Mouse (Mus musculus): Measurements from ENCODE around the gene Rbak.
A peak's percentile ranks its signal among the peaks of the same experiment; 100 is the strongest.
"Not testable (repeated sequence)": the region's sequence is repeated elsewhere in the genome, so short reads cannot be mapped to it uniquely, and the experiment has no call there.

Rbak gene

GRCm38 (mm10) chr5:143180255-143181076 is at the start of gene Rbak, which contains the start of gene Spdye4b:
Gene Rbak (minus strand): TSS chr5:143180775.
Gene Spdye4b (plus strand): TSS chr5:143181017.
- DNase-seq (ENCODE audit: low spot score in 2 of 2): peak; percentile 84 to 91

DNA sequence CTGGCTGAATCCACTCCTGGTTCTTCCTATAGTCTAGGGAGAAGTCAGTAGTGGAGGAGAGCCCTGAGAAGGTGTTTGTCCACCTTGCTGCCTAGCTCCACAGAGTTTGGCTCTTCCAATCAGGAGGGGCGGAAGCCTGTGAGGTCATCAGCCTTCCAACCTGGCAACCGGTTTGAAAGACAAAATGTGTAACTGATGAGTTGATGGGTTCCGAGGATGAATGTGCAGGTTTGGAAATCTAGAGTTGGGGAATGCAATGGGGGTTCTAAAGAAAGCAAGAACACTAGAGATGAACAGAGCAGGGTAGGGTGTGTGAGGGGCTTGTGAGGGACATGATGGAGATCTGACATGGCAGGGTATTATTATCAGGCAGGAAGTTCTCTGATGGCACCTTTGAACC is 46.2 kb upstream of the Rbak start, which contains the start of gene Spdye4a:
Spdye4a (minus strand) TSS at position 101 of the 400 bp plus-strand sequence.
- no peak for DNase-seq (ENCODE audit: low spot score in 2 of 2)

DNA sequence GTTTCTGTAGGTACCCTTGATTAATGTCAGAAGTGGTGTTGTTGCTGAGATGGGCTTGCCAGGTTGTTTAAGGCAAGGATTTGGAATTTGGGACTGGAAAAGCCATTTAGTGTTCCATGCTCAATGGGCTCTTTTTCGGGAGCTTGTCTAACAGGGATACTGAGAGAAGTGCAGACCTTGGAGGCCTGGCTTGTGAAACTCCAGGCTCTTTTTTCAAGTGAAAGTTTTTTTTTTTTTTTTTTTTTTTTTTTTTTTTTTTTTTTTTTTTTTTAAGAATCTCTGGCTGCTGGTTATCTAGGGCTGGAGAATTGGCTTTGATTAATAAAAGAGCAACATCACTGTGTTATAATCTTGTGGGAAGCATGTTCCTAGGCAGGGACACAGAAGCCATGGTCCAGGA is 41.7 kb upstream of the Rbak start:
- DNase-seq (ENCODE audit: low spot score in 2 of 2): no peak

GRCm38 (mm10) chr5:143220996-143221395 is 40.4 kb upstream of the Rbak start:
- no peak for DNase-seq (ENCODE audit: low spot score in 2 of 2)

DNA sequence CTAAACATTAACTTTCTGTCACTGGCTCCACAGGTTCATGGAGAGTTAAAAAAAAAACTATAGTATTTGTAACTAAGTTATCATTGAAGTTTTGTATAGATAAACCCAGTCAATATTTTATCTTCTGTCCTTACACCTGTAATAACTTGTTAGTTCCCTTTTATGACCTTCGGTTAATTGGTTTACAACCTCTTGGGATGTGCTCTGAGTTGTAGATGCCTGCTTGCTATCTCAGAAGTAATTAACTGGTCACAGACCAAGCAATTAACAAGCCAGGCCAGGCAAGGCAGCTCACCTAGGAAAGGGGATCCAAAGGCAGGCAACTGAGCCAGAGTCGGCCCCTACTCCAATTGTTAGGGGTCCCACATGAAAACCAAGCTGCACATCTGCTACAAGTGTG is 33.3 kb upstream of the Rbak start:
- DNase-seq (ENCODE audit: low spot score in 2 of 2): no peak

GRCm38 (mm10) chr5:143205015-143205414 is 24.4 kb upstream of the Rbak start:
- no peak for DNase-seq (ENCODE audit: low spot score in 2 of 2)

GRCm38 (mm10) chr5:143196506-143196905 is 15.9 kb upstream of the Rbak start:
- no peak for DNase-seq (ENCODE audit: low spot score in 2 of 2)

- DNase-seq (ENCODE audit: low spot score in 2 of 2): no peak
Observed at GRCm38 (mm10) chr5:143195166-143195565, 14.6 kb upstream of the Rbak start.

DNA sequence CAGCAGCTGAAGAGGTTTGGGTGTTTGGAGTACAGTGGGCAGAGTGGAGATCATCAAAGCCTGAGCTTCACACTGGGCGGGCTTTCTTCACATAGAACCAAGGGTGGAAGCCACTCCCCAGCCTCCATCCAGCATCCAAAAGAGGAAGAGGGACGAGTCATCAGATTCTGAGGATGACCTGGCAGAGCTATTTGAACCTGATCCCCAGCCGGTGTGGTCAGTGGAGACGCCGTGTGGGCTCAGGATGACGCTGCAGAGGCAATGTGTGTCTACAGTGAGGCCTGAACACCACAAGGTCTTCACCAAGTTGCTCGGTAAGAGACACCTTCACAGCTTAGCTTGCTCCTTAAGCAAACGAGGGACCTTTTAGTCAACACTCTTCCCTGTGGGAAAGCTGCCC is 14.2 kb upstream of the Rbak start:
- DNase-seq (ENCODE audit: low spot score in 2 of 2): not testable (repeated sequence)

DNA sequence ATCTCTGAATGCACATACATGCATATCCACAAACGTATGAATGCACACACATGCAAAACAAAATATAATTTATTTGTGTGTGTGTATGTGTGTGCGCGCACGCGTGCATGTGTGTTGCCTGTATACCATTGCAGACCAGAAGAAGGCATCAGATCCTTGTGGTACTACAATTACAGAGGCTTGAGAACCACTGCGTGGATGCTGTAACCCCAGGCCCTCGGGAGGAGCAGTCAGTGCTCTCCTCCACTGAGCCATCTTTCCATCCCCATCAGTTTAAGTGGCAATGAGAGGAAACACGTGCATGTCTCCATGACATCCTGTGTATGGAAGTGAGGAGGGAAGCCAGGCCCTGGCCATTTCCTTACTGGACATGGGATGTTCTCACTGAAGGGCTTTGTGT is 12.2 kb upstream of the Rbak start:
- DNase-seq (ENCODE audit: low spot score in 2 of 2): no peak

DNA sequence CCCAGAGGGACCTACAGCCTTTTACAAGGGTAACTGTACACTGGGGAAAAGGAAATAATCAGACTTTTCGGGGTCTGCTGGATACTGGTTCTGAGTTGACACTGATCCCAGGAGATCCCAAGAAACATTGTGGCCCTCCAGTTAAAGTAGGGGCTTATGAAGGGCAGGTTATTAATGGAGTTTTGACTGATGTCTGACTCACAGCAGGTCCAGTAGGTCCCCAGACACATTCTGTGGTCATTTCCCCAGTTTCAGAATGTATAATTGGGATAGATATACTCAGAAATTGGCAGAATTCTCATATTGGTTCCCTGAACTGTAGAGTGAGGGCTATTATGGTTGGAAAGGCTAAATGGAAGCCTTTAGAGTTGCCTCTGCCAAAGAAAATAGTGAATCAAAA is 7.4 kb upstream of the Rbak start:
- DNase-seq (ENCODE audit: low spot score in 2 of 2): not testable (repeated sequence)

DNA sequence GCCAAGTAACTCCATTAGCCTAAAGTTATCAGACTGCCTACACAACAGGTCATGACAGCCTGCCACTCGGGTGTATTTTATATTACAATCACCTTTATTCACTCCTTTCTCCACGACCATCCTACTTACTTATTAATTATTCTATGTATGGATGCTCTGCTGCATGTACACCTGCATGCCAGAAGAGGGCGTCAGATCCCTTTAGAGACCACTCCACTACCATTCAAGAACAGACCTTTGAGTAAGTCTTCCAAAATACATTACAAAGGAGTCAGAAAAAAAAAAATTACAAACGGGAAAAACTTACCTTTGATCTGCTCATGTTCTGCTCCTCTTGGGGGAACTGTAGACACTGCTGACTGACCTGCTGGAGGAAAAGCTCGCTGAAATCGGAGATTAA is 1.4 kb downstream of the Rbak start:
- no peak for DNase-seq (ENCODE audit: low spot score in 2 of 2)

- no peak for DNase-seq (ENCODE audit: low spot score in 2 of 2)
Observed at GRCm38 (mm10) chr5:143177541-143178200, 2.9 kb downstream of the Rbak start.

DNA sequence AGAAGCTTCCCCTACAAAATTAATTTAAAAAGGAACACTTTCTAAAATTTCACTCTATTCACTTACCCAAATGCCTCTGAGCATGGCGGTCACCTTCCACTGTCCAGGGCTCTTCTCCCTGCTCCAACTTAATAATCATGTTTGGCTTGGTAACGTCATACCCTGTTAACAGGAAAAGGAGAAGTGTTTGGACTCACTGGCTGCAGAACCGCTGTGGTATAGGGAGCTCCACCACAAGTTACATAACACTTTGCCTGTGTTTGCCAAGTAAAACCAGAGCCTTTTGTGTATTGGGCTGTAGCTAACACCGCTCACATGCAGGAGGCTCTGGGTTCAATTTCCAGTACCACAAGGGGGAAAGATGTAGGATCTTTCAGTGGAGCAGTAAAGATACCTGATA is 4.6 kb downstream of the Rbak start:
- no peak for DNase-seq (ENCODE audit: low spot score in 2 of 2)

GRCm38 (mm10) chr5:143165508-143166070 is 15.0 kb downstream of the Rbak start:
- no peak for DNase-seq (ENCODE audit: low spot score in 2 of 2)

GRCm38 (mm10) chr5:143155534-143155933 is 25.0 kb downstream of the Rbak start:
- no peak for DNase-seq (ENCODE audit: low spot score in 2 of 2)

- no peak for DNase-seq (ENCODE audit: low spot score in 2 of 2)
Observed at GRCm38 (mm10) chr5:143153756-143154155, 26.8 kb downstream of the Rbak start.

GRCm38 (mm10) chr5:143150044-143150443 is 30.5 kb downstream of the Rbak start:
- DNase-seq (ENCODE audit: low spot score in 2 of 2): no peak

DNA sequence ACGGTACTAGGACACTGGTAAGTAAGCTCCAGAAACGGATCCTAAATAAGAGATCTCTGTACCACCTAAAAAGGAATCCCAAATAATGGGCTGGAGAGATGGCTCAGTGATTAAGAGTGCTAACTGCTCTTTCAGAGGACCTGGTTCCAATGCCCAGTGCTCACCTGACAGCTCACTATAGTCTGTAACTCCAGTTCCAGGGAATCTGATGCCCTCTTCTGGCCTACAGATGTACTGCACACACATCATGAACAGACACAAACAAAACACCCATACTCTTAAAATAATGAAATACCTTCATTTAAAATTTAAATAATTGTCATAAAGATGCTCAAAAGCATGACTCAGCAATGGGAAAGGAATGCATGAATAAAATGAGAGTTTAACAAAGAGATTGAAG is 31.0 kb downstream of the Rbak start:
- no peak for DNase-seq (ENCODE audit: low spot score in 2 of 2)

GRCm38 (mm10) chr5:143148661-143149060 is 31.9 kb downstream of the Rbak start:
- DNase-seq (ENCODE audit: low spot score in 2 of 2): no peak

DNA sequence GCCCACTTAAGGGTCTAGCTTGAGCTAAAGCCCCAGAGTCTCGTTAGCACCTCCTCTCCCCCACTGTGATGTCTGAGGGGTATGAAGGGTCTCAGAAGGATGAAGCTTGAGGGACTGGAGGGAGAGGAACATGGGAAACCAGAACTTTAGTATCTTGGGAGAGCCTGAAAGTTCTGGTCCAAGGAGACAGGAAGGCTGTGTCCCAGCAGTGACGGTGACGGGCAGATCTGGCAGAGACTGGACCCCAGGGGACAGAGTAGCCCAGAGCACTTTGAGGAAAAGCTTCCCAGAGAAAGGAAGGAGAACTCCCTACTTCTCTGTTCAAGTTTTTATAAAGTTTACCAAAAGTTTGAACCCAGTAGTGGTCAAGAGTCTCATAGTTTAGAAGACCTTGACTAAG is 33.1 kb downstream of the Rbak start, which contains the start of gene Olfr718-ps1:
Olfr718-ps1 (minus strand) TSS at position 101 of the 400 bp plus-strand sequence.
- no peak for DNase-seq (ENCODE audit: low spot score in 2 of 2)

DNA sequence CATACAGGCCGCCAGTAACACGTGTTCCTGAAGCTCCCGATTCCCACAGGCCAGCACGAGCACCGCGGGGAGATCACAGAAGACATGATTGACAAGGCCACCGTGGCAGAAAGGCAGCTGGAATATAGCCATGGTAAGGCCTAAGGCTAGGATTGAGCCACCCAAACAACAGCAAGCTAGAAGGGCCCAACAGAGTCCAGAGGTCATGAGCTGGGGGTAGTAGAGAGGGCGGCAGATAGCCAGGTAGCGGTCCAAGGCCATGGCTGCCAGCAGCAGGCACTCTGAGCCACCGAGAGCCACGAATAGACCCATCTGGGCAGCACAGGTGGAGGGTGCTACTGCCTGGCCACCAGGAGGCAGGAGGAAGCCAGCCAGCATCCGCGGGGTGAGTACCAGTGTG is 43.0 kb downstream of the Rbak start:
- no peak for DNase-seq (ENCODE audit: low spot score in 2 of 2)

GRCm38 (mm10) chr5:143135042-143135441 is 45.5 kb downstream of the Rbak start:
- no peak for DNase-seq (ENCODE audit: low spot score in 2 of 2)

All from frontal cortex, postnatal 25 days (tissue).